Mouse (Mus musculus): ENCODE measurements at regions not wholly inside any gene's neighbourhood (a gene's known extent, or its start where the extent isn't known, plus 50 kb on each side); places are given as distances from the start of the nearest gene placed in this dataset.

- H3K27ac ChIP-seq (replicated peaks): no peak overlapping the region
- no peak overlapping the region for H3K4me3 ChIP-seq (ENCODE audit: low read depth, low read length)
- ATAC-seq (ENCODE audit: low FRiP score, low TSS enrichment): no peak
- WGBS: 34% methylated on average over 1 of the region's 1 CpGs
- no peaks in the 10 kb centered on the region for H3K4me1 ChIP-seq (replicated peaks; ENCODE audit: control insufficient read depth, insufficient read depth)
- no peak overlapping the region for H3K4me2 ChIP-seq (replicated peaks; ENCODE audit: low read depth)
- H3K9ac ChIP-seq (ENCODE audit: low read length): no peak overlapping the region
- TF ChIP-seq EP300 (optimal IDR thresholded peaks at IDR 0.05) (no peak), CTCF (IDR thresholded peaks at IDR 0.05; ENCODE audit: low read depth) (no peak)
- no peaks in the 10 kb centered on the region for H3K36me3 ChIP-seq (ENCODE audit: control insufficient read depth, insufficient read depth, low read length)
- H3K9me3 ChIP-seq (ENCODE audit: control insufficient read depth, low read length): no peaks in the 10 kb centered on the region
- DNase-seq (ENCODE audit: low spot score): no peak
- no peaks in the 10 kb centered on the region for H3K27me3 ChIP-seq (ENCODE audit: control insufficient read depth, insufficient read depth, low read length)
Measured at GRCm38 (mm10) chr12:118635456-118635855, 210.7 kb upstream of the Sp8 start.

GRCm38 (mm10) chr12:118630373-118630772 is 215.8 kb upstream of the Sp8 start:
- no peak overlapping the region for H3K9ac ChIP-seq (ENCODE audit: low read length)
- H3K36me3 ChIP-seq (ENCODE audit: control insufficient read depth, insufficient read depth, low read length): no peaks in the 10 kb centered on the region
- no peaks in the 10 kb centered on the region for H3K27me3 ChIP-seq (ENCODE audit: control insufficient read depth, insufficient read depth, low read length)
- no peak overlapping the region for H3K27ac ChIP-seq (replicated peaks)
- DNase-seq (ENCODE audit: low spot score): no peak
- no peaks in the 10 kb centered on the region for H3K9me3 ChIP-seq (ENCODE audit: control insufficient read depth, low read length)
- H3K4me1 ChIP-seq (replicated peaks; ENCODE audit: control insufficient read depth, insufficient read depth): no peaks in the 10 kb centered on the region
- no peak overlapping the region for H3K4me2 ChIP-seq (replicated peaks; ENCODE audit: low read depth)
- no peak for TF ChIP-seq EP300 (optimal IDR thresholded peaks at IDR 0.05)
- TF ChIP-seq CTCF (IDR thresholded peaks at IDR 0.05; ENCODE audit: low read depth): no peak
- no peak for ATAC-seq (ENCODE audit: low FRiP score, low TSS enrichment)
- 57% methylated on average over 1 of the region's 1 CpGs for WGBS
- no peak overlapping the region for H3K4me3 ChIP-seq (ENCODE audit: low read depth, low read length)

- 53% methylated on average over 1 of the region's 1 CpGs for WGBS
- Histone ChIP-seq H3K36me3 (ENCODE audit: control insufficient read depth, insufficient read depth, low read length) (no peaks in the 10 kb centered on the region), H3K4me2 (replicated peaks; ENCODE audit: low read depth) (no peak overlapping the region), H3K4me1 (replicated peaks; ENCODE audit: control insufficient read depth, insufficient read depth) (no peaks in the 10 kb centered on the region), H3K27ac (replicated peaks) (no peak overlapping the region), H3K4me3 (ENCODE audit: low read depth, low read length) (no peak overlapping the region), H3K27me3 (ENCODE audit: control insufficient read depth, insufficient read depth, low read length) (no peaks in the 10 kb centered on the region), H3K9me3 (ENCODE audit: control insufficient read depth, low read length) (no peaks in the 10 kb centered on the region), H3K9ac (ENCODE audit: low read length) (no peak overlapping the region)
- DNase-seq (ENCODE audit: low spot score) (no peak), ATAC-seq (ENCODE audit: low FRiP score, low TSS enrichment) (no peak)
- no peak for TF ChIP-seq EP300 (optimal IDR thresholded peaks at IDR 0.05)
- no peak for TF ChIP-seq CTCF (IDR thresholded peaks at IDR 0.05; ENCODE audit: low read depth)
Measured at GRCm38 (mm10) chr12:118621697-118622485, 224.2 kb upstream of the Sp8 start.

GRCm38 (mm10) chr12:118620847-118621636 is 225.1 kb upstream of the Sp8 start:
- Histone ChIP-seq H3K27ac (replicated peaks) (no peak overlapping the region), H3K9me3 (ENCODE audit: control insufficient read depth, low read length) (no peaks in the 10 kb centered on the region), H3K4me1 (replicated peaks; ENCODE audit: control insufficient read depth, insufficient read depth) (no peaks in the 10 kb centered on the region), H3K9ac (ENCODE audit: low read length) (no peak overlapping the region), H3K36me3 (ENCODE audit: control insufficient read depth, insufficient read depth, low read length) (no peaks in the 10 kb centered on the region), H3K4me3 (ENCODE audit: low read depth, low read length) (no peak overlapping the region), H3K4me2 (replicated peaks; ENCODE audit: low read depth) (no peak overlapping the region), H3K27me3 (ENCODE audit: control insufficient read depth, insufficient read depth, low read length) (no peaks in the 10 kb centered on the region)
- DNase-seq (ENCODE audit: low spot score): no peak
- no peak for TF ChIP-seq CTCF (IDR thresholded peaks at IDR 0.05; ENCODE audit: low read depth)
- TF ChIP-seq EP300 (optimal IDR thresholded peaks at IDR 0.05): no peak
- 37% methylated on average over 5 of the region's 5 CpGs for WGBS
- ATAC-seq (ENCODE audit: low FRiP score, low TSS enrichment): no peak

GRCm38 (mm10) chr12:118597015-118597414 is 249.1 kb upstream of the Sp8 start:
- no peak overlapping the region for H3K4me2 ChIP-seq (replicated peaks; ENCODE audit: low read depth)
- no peaks in the 10 kb centered on the region for H3K4me1 ChIP-seq (replicated peaks; ENCODE audit: control insufficient read depth, insufficient read depth)
- ATAC-seq (ENCODE audit: low FRiP score, low TSS enrichment) (no peak), DNase-seq (ENCODE audit: low spot score) (no peak)
- H3K9me3 ChIP-seq (ENCODE audit: control insufficient read depth, low read length): no peaks in the 10 kb centered on the region
- no peak overlapping the region for H3K27ac ChIP-seq (replicated peaks)
- H3K27me3 ChIP-seq (ENCODE audit: control insufficient read depth, insufficient read depth, low read length): no peaks in the 10 kb centered on the region
- WGBS: 67% methylated on average over 4 of the region's 4 CpGs
- H3K36me3 ChIP-seq (ENCODE audit: control insufficient read depth, insufficient read depth, low read length): no peaks in the 10 kb centered on the region
- no peak overlapping the region for H3K9ac ChIP-seq (ENCODE audit: low read length)
- no peak overlapping the region for H3K4me3 ChIP-seq (ENCODE audit: low read depth, low read length)
- TF ChIP-seq CTCF (IDR thresholded peaks at IDR 0.05; ENCODE audit: low read depth) (no peak), EP300 (optimal IDR thresholded peaks at IDR 0.05) (no peak)
